Mouse (Mus musculus) MEL (cell line): ENCODE measurements around the gene Ythdc1. TPM values are rescaled to one million over a fixed set of nuclear protein-coding genes. Genes with fewer than 3 reads are reported as not detected.

ENCODE experiments used
- DNase-seq: peaks from one replicate; pipeline ENCODE4 v3.0.0; 2011; ENCODE audit warnings: low read depth, low spot score
- H3K27ac ChIP-seq: 2 replicates; pipeline ENCODE4 v1.5.1; 2012; ENCODE audit warnings: low read depth, mild to moderate bottlenecking, control low read depth, low read length, moderate library complexity; ENCODE audit not compliant: control insufficient read depth
- H3K27me3 ChIP-seq, 2 experiments: fragments of 150-350 bp in 1 of 2; sonication (generic) in 1 of 2; 2 replicates each; pipeline ENCODE4 v1.6.1; 2012; ENCODE audit warnings: low read length in 2 of 2, mild to moderate bottlenecking in 2 of 2, improper control_type of control experiment in 1 of 2, moderate library complexity in 1 of 2; ENCODE audit not compliant: insufficient read depth in 2 of 2, control insufficient read depth in 1 of 2
- H3K36me3 ChIP-seq, 2 experiments: 2 replicates each; pipeline ENCODE4 v1.6.1; 2012 to 2014; ENCODE audit warnings: low read length in 2 of 2, improper control_type of control experiment in 1 of 2, inconsistent platforms in 1 of 2, mild to moderate bottlenecking in 1 of 2; ENCODE audit not compliant: insufficient read depth in 2 of 2, control insufficient read depth in 1 of 2
- H3K4me1 ChIP-seq, 2 experiments: fragments of 150-350 bp in 1 of 2; sonication (generic) in 1 of 2; 2 replicates each; pipeline ENCODE4 v1.6.1; 2012; ENCODE audit warnings: low read length in 2 of 2, improper control_type of control experiment in 1 of 2, mild to moderate bottlenecking in 1 of 2; ENCODE audit not compliant: insufficient read depth in 2 of 2, control insufficient read depth in 1 of 2
- H3K4me3 ChIP-seq, 2 experiments: fragments of 150-350 bp in 1 of 2; sonication (generic) in 1 of 2; 2 replicates each; pipeline ENCODE4 v1.5.1; 2012; ENCODE audit warnings: low read depth in 2 of 2, low read length in 2 of 2, mild to moderate bottlenecking in 2 of 2, moderate library complexity in 2 of 2, control low read depth in 1 of 2, improper control_type of control experiment in 1 of 2; ENCODE audit not compliant: control insufficient read depth in 1 of 2, insufficient read depth in 1 of 2
- H3K79me2 ChIP-seq: 2 replicates; pipeline ENCODE4 v1.6.1; 2012; ENCODE audit warnings: mild to moderate bottlenecking, low read length, moderate library complexity; ENCODE audit not compliant: control insufficient read depth, poor library complexity, insufficient read depth
- H3K9ac ChIP-seq: 2 replicates; pipeline ENCODE4 v1.6.1; 2012; ENCODE audit warnings: low read depth, mild to moderate bottlenecking, control low read depth, low read length, moderate library complexity; ENCODE audit not compliant: control insufficient read depth, poor library complexity, severe bottlenecking
- H3K9me3 ChIP-seq: fragments of 150-350 bp; sonication (generic); replicated peaks from 2 replicates; pipeline ENCODE4 v1.6.1; 2012; ENCODE audit warnings: mild to moderate bottlenecking, low read length, improper control_type of control experiment, moderate library complexity; ENCODE audit not compliant: insufficient read depth
- BHLHE40 ChIP-seq: IDR thresholded peaks from 2 replicates; pipeline ENCODE4 v1.6.1; 2012; ENCODE audit warnings: low read depth, mild to moderate bottlenecking, inconsistent platforms, low read length, improper control_type of control experiment, borderline replicate concordance
- CHD1 ChIP-seq: IDR thresholded peaks from 2 replicates; pipeline ENCODE4 v1.6.1; 2012; ENCODE audit warnings: low read depth, mild to moderate bottlenecking, inconsistent platforms, low read length, improper control_type of control experiment
- ELF1 ChIP-seq: IDR thresholded peaks from 2 replicates; pipeline ENCODE4 v1.6.1; 2014; ENCODE audit warnings: low read depth, mild to moderate bottlenecking, inconsistent platforms, low read length, improper control_type of control experiment, moderate library complexity
- ETS1 ChIP-seq: IDR thresholded peaks from 2 replicates; pipeline ENCODE4 v1.6.1; 2012; ENCODE audit warnings: low read depth, mild to moderate bottlenecking, inconsistent platforms, low read length, improper control_type of control experiment, moderate library complexity
- HCFC1 ChIP-seq: IDR thresholded peaks from 2 replicates; pipeline ENCODE4 v1.6.1; 2012; ENCODE audit warnings: low read depth, mild to moderate bottlenecking, inconsistent platforms, low read length, improper control_type of control experiment, moderate library complexity
- JUND ChIP-seq: IDR thresholded peaks from 2 replicates; pipeline ENCODE4 v1.6.1; 2011; ENCODE audit warnings: low read depth, mild to moderate bottlenecking, improper control_type of control experiment, low read length
- MEF2A ChIP-seq: IDR thresholded peaks from 2 replicates; pipeline ENCODE4 v1.6.1; 2014; ENCODE audit warnings: low read depth, mild to moderate bottlenecking, inconsistent platforms, low read length, improper control_type of control experiment; ENCODE audit not compliant: poor library complexity, insufficient replicate concordance, severe bottlenecking; ENCODE audit errors: extremely low read depth
- MYB ChIP-seq: IDR thresholded peaks from 2 replicates; pipeline ENCODE4 v1.6.1; 2011; ENCODE audit warnings: mild to moderate bottlenecking, low read depth, low read length, improper control_type of control experiment
- MYC ChIP-seq: IDR thresholded peaks from 2 replicates; pipeline ENCODE4 v1.6.1; 2011; ENCODE audit warnings: low read depth, mild to moderate bottlenecking, low read length, improper control_type of control experiment, moderate library complexity
- NELFE ChIP-seq: IDR thresholded peaks from 2 replicates; pipeline ENCODE4 v1.6.1; 2011; ENCODE audit warnings: low read depth, low read length, improper control_type of control experiment
- NRF1 ChIP-seq: IDR thresholded peaks from 2 replicates; pipeline ENCODE4 v1.6.1; 2014; ENCODE audit warnings: low read depth, mild to moderate bottlenecking, inconsistent platforms, low read length, improper control_type of control experiment, moderate library complexity; ENCODE audit not compliant: poor library complexity, insufficient read depth, severe bottlenecking
- POLR2AphosphoS5 ChIP-seq: IDR thresholded peaks from 2 replicates; pipeline ENCODE4 v1.6.1; 2012; ENCODE audit warnings: low read depth, borderline replicate concordance, mild to moderate bottlenecking, inconsistent platforms, low read length, moderate library complexity, mixed read lengths
- RCOR1 ChIP-seq: IDR thresholded peaks from 2 replicates; pipeline ENCODE4 v1.6.1; 2012; ENCODE audit warnings: low read depth, mild to moderate bottlenecking, inconsistent platforms, low read length, improper control_type of control experiment
- SMC3 ChIP-seq: IDR thresholded peaks from 2 replicates; pipeline ENCODE4 v1.6.1; 2011; ENCODE audit warnings: low read depth, low read length, improper control_type of control experiment
- TAL1 ChIP-seq: IDR thresholded peaks from 2 replicates; pipeline ENCODE4 v1.6.1; 2012; ENCODE audit warnings: mild to moderate bottlenecking, inconsistent platforms, low read length, moderate library complexity, mixed read lengths
- TCF12 ChIP-seq: IDR thresholded peaks from 2 replicates; pipeline ENCODE4 v1.6.1; 2014; ENCODE audit warnings: low read depth, mild to moderate bottlenecking, inconsistent platforms, low read length, improper control_type of control experiment, moderate library complexity
- USF2 ChIP-seq, 2 experiments: IDR thresholded peaks; 2 replicates each; pipeline ENCODE4 v1.6.1; 2011 to 2012; ENCODE audit warnings: improper control_type of control experiment in 2 of 2, low read length in 2 of 2, borderline replicate concordance in 1 of 2, inconsistent platforms in 1 of 2, low read depth in 1 of 2, mild to moderate bottlenecking in 1 of 2; ENCODE audit not compliant: insufficient read depth in 1 of 2
- ZC3H11A ChIP-seq: IDR thresholded peaks from 2 replicates; pipeline ENCODE4 v1.6.1; 2012; ENCODE audit warnings: low read depth, mild to moderate bottlenecking, inconsistent platforms, low read length, improper control_type of control experiment
- ZKSCAN1 ChIP-seq: IDR thresholded peaks from 2 replicates; pipeline ENCODE4 v1.6.1; 2012; ENCODE audit warnings: low read depth, mild to moderate bottlenecking, inconsistent platforms, low read length, improper control_type of control experiment, moderate library complexity
- ZMIZ1 ChIP-seq: IDR thresholded peaks from 2 replicates; pipeline ENCODE4 v1.6.1; 2012; ENCODE audit warnings: low read depth, mild to moderate bottlenecking, inconsistent platforms, low read length, improper control_type of control experiment, moderate library complexity
- polyA plus RNA-seq, 2 experiments: library from polyadenylated mRNA; stranded (reverse) in 1 of 2; unstranded in 1 of 2; fragments of >175 nt in 1 of 2; fragments of >200 nt in 1 of 2; gene quantifications; 2 replicates each; pipeline versions ENCODE4 v1.2.1 to v1.2.4; 2012; ENCODE audit warnings: low replicate concordance in 2 of 2, low read depth in 1 of 2; ENCODE audit not compliant: insufficient read length in 2 of 2, insufficient read depth in 1 of 2, missing spikeins in 1 of 2
- total RNA-seq: library from RNA; depleted of rRNA; stranded (reverse); fragments of 300-350 nt; gene quantifications from 2 replicates; pipeline ENCODE4 v1.2.3, GENCODE M21; 2012

The Ythdc1 gene
- total and polyA plus RNA-seq, 3 experiments = 47.6 to 67.2 (median 60.8) TPM

DNA sequence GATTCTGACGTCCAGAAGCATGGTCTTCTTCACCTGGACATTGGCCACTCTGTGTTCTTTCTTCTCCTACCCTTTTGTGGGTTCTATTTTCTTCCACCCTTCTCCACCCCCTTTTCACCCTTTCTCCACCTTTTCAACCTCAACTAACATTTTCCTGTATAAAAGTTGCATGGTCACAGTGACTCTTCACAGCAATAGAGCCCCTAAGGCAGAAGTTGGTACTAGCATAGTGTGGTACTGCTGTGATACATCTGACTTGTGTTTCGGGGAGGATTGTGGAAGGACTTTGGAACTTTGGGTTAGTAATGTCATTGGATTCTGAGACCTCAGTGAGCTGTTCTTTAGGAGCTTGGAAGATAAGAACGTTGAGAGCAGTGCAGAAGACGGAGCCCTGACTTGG lies 11.8 kb upstream of the Ythdc1 start:
- Histone ChIP-seq H3K9ac (no peak overlapping the region), H3K4me3 (no peak overlapping the region), H3K36me3 (no peaks in the 10 kb centered on the region), H3K27me3 (peaks cover 1 to 2% of the 10 kb centered on the region in 2 experiments; a peak in 2 of 4 replicates), H3K9me3 (no peaks in the 10 kb centered on the region), H3K79me2 (no peaks in the 10 kb centered on the region), H3K4me1 (no peaks in the 10 kb centered on the region), H3K27ac (no peak overlapping the region)
- TF ChIP-seq ZC3H11A (no peak), BHLHE40 (no peak), RCOR1 (no peak), TAL1 (no peak), ELF1 (no peak), ZKSCAN1 (no peak), NELFE (no peak), POLR2AphosphoS5 (no peak), ETS1 (no peak), TCF12 (no peak), MYC (no peak), CHD1 (no peak), MEF2A (no peak)
- DNase-seq = no peak

DNA sequence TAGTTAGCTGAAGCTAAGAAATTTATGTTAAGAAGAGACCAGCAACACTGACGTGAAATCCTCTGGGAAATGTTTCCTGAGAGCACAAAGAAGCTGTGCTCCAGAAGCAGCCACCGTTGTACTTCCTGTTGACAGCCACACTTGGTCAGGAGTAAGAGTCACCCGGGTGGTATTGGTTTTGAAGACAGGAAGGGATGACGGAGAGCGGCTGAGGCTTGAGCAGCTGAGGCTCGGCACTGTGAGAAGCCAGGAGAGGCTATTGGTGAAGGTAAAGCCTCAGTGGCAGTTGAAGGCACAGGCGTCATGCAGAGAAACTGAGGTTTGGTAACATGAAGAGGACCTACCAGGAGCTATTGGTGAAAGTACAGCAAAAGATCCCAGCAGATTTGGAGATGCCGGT lies 11.2 kb upstream of the Ythdc1 start:
- H3K36me3 ChIP-seq = no peaks in the 10 kb centered on the region
- H3K9me3 ChIP-seq = no peaks in the 10 kb centered on the region
- H3K79me2 ChIP-seq = no peaks in the 10 kb centered on the region
- no peak overlapping the region for H3K27ac ChIP-seq
- H3K27me3 ChIP-seq = peaks cover 0 to 1% of the 10 kb centered on the region in 2 experiments; a peak in 1 of 4 replicates
- no peak overlapping the region for H3K4me3 ChIP-seq
- H3K4me1 ChIP-seq = no peaks in the 10 kb centered on the region
- H3K9ac ChIP-seq = no peak overlapping the region
- no peak for DNase-seq
- TF ChIP-seq USF2 (IDR thresholded peaks at IDR 0.05; ENCODE audit: borderline replicate concordance in 1 of 2, insufficient read depth in 1 of 2, low read depth in 1 of 2, low read length in 2 of 2) (no peak), ZMIZ1 (no peak), JUND (no peak), MYB (no peak), NELFE (no peak), NRF1 (no peak), SMC3 (no peak), ZC3H11A (no peak), HCFC1 (no peak), CHD1 (no peak), TCF12 (no peak), ELF1 (no peak)
